Mouse (Mus musculus): Measurements from ENCODE around the gene Ddx49.

DNA sequence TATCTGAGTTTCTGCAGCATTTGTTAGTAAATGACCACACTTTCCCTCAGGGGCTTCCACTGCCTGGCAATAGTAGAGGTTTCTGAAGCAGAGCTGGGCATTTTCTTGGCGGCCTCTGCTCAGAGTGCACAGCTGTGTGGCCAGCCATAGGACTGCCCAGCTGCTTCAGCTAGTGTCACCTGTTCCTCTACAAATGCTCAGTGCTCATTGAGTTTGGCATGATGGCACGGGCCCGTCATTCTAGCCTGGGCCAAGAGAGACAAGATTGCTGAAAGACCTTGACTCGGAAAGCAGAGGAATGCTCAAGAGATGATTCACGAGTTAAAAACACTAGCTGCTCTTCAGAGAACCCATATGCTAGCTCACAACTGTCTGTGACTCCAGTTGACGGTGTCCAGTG, 55.7 kb downstream of the Ddx49 start:
- TF ChIP-seq CTCF (IDR thresholded peaks at IDR 0.05; ENCODE audit: low read depth): no peak
- no peak for TF ChIP-seq EP300 (IDR thresholded peaks at IDR 0.05; ENCODE audit: low read depth)
